In genomic region chr5:139098991-139099972, GRCm38 (mm10) we compare ENCODE assay signal across 9 mouse cellular contexts. TPM values are rescaled to one million over a fixed set of nuclear protein-coding genes. Genes with fewer than 3 reads are reported as not detected.
DNase-seq lines count a peak whose midpoint lies in the region; ATAC-seq lines count a peak whose summit lies in the region.
"Had no signal": no experiment of that assay in that cellular context is flagged by ENCODE, and none has a peak within 500 bp of the region (broad histone marks: within the 10 kb centered on the region; RNA-seq: fewer than 3 reads in every experiment).

No protein-coding gene starts in this region.

- intact Hi-C loops in left cerebral cortex, postnatal 14 days (cut with DNase I): no loop called here

- H3K4me2 ChIP-seq in embryonic facial prominence, embryonic 13.5 days: no peak overlapping the region
- H3K4me2 ChIP-seq in heart, embryonic 13.5 days: no peak overlapping the region
- H3K4me2 ChIP-seq: liver, embryonic 13.5 days had no signal

- no peaks in the 10 kb centered on the region for H3K36me3 ChIP-seq in embryonic facial prominence, embryonic 13.5 days
- H3K36me3 ChIP-seq in embryonic facial prominence, embryonic 10.5 days (replicated peaks): no peaks in the 10 kb centered on the region
- no peaks in the 10 kb centered on the region for H3K36me3 ChIP-seq in heart, embryonic 13.5 days
- H3K36me3 ChIP-seq: liver, embryonic 13.5 days had no signal

- DNase-seq in embryonic facial prominence, embryonic 10.5 days (ENCODE audit: low spot score): no peak
- DNase-seq in testis, postnatal 14 days (ENCODE audit: low spot score): peak; percentile 47
- DNase-seq in testis, postnatal 10 days (ENCODE audit: low spot score): no peak
- peak; percentile 63 to 66 for DNase-seq in left cerebral cortex, postnatal 14 days (ENCODE audit: low spot score in 2 of 2)
- no peak for DNase-seq in retina, postnatal 1 day
- DNase-seq: liver, embryonic 13.5 days had no signal

- WGBS in embryonic facial prominence, embryonic 13.5 days: 32% methylated on average over 12 of the region's 12 CpGs
- WGBS in embryonic facial prominence, embryonic 10.5 days: 43% methylated on average over 12 of the region's 12 CpGs
- WGBS in heart, embryonic 13.5 days: 25% methylated on average over 12 of the region's 12 CpGs

- peak; percentile 52; the same call in 1 of the 2 replicates for ATAC-seq in embryonic facial prominence, embryonic 13.5 days (ENCODE audit: insufficient number of reproducible peaks, insufficient read depth, low FRiP score, low TSS enrichment, low read depth)
- no peak; the same call in 1 of the 2 replicates for ATAC-seq in heart, embryonic 13.5 days (ENCODE audit: extremely low read depth, insufficient number of reproducible peaks, low FRiP score, low TSS enrichment)
- no peak for ATAC-seq in inflammation-experienced regulatory T-cells, adult 6 months

- no peak overlapping the region for H3K9ac ChIP-seq in embryonic facial prominence, embryonic 13.5 days
- no peak overlapping the region for H3K9ac ChIP-seq in heart, embryonic 13.5 days
- H3K9ac ChIP-seq: liver, embryonic 13.5 days had no signal

- H3K4me1 ChIP-seq in embryonic facial prominence, embryonic 13.5 days: peaks cover 14% of the 10 kb centered on the region
- H3K4me1 ChIP-seq in embryonic facial prominence, embryonic 10.5 days: peaks cover 17% of the 10 kb centered on the region
- peaks cover 37% of the 10 kb centered on the region for H3K4me1 ChIP-seq in heart, embryonic 13.5 days

- H3K4me3 ChIP-seq in embryonic facial prominence, embryonic 13.5 days: no peak overlapping the region
- H3K4me3 ChIP-seq in embryonic facial prominence, embryonic 10.5 days: no peak overlapping the region
- H3K4me3 ChIP-seq in heart, embryonic 13.5 days: no peak overlapping the region
- H3K4me3 ChIP-seq: liver, embryonic 13.5 days had no signal

- H3K27ac ChIP-seq in embryonic facial prominence, embryonic 13.5 days: no peak overlapping the region
- no peak overlapping the region for H3K27ac ChIP-seq in embryonic facial prominence, embryonic 10.5 days (replicated peaks)
- peak overlapping the region; percentile 44 for H3K27ac ChIP-seq in heart, embryonic 13.5 days (replicated peaks)
- H3K27ac ChIP-seq: liver, embryonic 13.5 days had no signal

- H3K27me3 ChIP-seq in embryonic facial prominence, embryonic 13.5 days: no peaks in the 10 kb centered on the region
- H3K27me3 ChIP-seq in embryonic facial prominence, embryonic 10.5 days (replicated peaks; ENCODE audit: low read depth, poor library complexity, severe bottlenecking): no peaks in the 10 kb centered on the region
- no peaks in the 10 kb centered on the region for H3K27me3 ChIP-seq in heart, embryonic 13.5 days (replicated peaks)
- H3K27me3 ChIP-seq: liver, embryonic 13.5 days had no signal

- H3K9me3 ChIP-seq in embryonic facial prominence, embryonic 13.5 days: no peaks in the 10 kb centered on the region
- H3K9me3 ChIP-seq in embryonic facial prominence, embryonic 10.5 days: no peaks in the 10 kb centered on the region
- H3K9me3 ChIP-seq in heart, embryonic 13.5 days: peaks cover 7% of the 10 kb centered on the region
- H3K9me3 ChIP-seq: liver, embryonic 13.5 days had no signal

RNA-seq across cellular contexts. Expression of gene Prkar1b, which starts 50.5 kb away (rescaled TPM):
- 27.7 and 31.1 TPM in 2 replicates for polyA plus RNA-seq in embryonic facial prominence, embryonic 13.5 days (2015; fragmentation: Nextera tagmentation; extraction: Ambion mirVana)
- polyA plus RNA-seq in embryonic facial prominence, embryonic 10.5 days (2016; fragmentation: Nextera tagmentation; extraction: Ambion mirVana): 7.3 and 9.0 TPM in 2 replicates
- 9.4 and 11.5 TPM in 2 replicates for polyA plus RNA-seq in heart, embryonic 13.5 days (2015; fragmentation: Nextera tagmentation; extraction: Ambion mirVana)
- 100 to 1,000 TPM; 571 to 599 TPM for total RNA-seq in left cerebral cortex, postnatal 14 days (2021)
- 1 to 10 TPM in 1 of 3 experiments, under 1 TPM in 1, not detected in 1; 0.38 to 3.9 TPM for polyA plus RNA-seq in inflammation-experienced regulatory T-cells, adult 6 months (2017; shearing (Covaris generic))

RNA-seq across cellular contexts. Expression of gene Dnaaf5, which starts 50.7 kb away (rescaled TPM):
- 4.4 and 4.6 TPM in 2 replicates for polyA plus RNA-seq in embryonic facial prominence, embryonic 13.5 days (2015; fragmentation: Nextera tagmentation; extraction: Ambion mirVana)
- polyA plus RNA-seq in embryonic facial prominence, embryonic 10.5 days (2016; fragmentation: Nextera tagmentation; extraction: Ambion mirVana): 9.6 and 10.6 TPM in 2 replicates
- polyA plus RNA-seq in heart, embryonic 13.5 days (2015; fragmentation: Nextera tagmentation; extraction: Ambion mirVana): 5.6 and 5.8 TPM in 2 replicates
- total RNA-seq in left cerebral cortex, postnatal 14 days (2021): 1 to 10 TPM; 6.9 to 7.8 TPM
- 10 to 100 TPM in 1 of 3 experiments, 1 to 10 TPM in 2; 5.9 to 11.9 (median 6.2) TPM for polyA plus RNA-seq in inflammation-experienced regulatory T-cells, adult 6 months (2017; shearing (Covaris generic))

Comparison
In these comparisons a context has a peak if more than half of its experiments do, and no peak if none do; other contexts are left out.
1. DNase-seq: peak in testis, postnatal 14 days (single experiment) and left cerebral cortex, postnatal 14 days (2 of 2); none in embryonic facial prominence, embryonic 10.5 days (single experiment), testis, postnatal 10 days (single experiment) and retina, postnatal 1 day (single experiment).